Mouse (Mus musculus) heart, embryonic 16.5 days (tissue): Measurements from ENCODE around the gene Erg. TPM values are rescaled to one million over a fixed set of nuclear protein-coding genes. Genes with fewer than 3 reads are reported as not detected.

Experiments
- ATAC-seq: fragments of 200-750 bp; cut with Nextera tagmentation; replicated peaks from 2 replicates; pipeline ENCODE4 v1.8.0; 2017; ENCODE audit warnings: moderate number of reproducible peaks; ENCODE audit not compliant: insufficient read depth, low FRiP score; ENCODE audit errors: extremely low read depth
- H3K27ac ChIP-seq: fragments of 300-500 bp; sonication (generic); 2 replicates; pipeline ENCODE4 v1.5.1; 2014; ENCODE audit warnings: mild to moderate bottlenecking, low read length, control low read depth, moderate library complexity
- H3K27me3 ChIP-seq: fragments of 300-500 bp; sonication (generic); 2 replicates; pipeline ENCODE4 v1.6.1; 2014; ENCODE audit warnings: low read length, mixed read lengths; ENCODE audit not compliant: control insufficient read depth, insufficient read depth
- H3K36me3 ChIP-seq: fragments of 300-500 bp; sonication (generic); 2 replicates; pipeline ENCODE4 v1.6.1; 2014; ENCODE audit not compliant: control insufficient read depth, insufficient read depth
- H3K4me1 ChIP-seq: fragments of 300-500 bp; sonication (generic); 2 replicates; pipeline ENCODE4 v1.6.1; 2014; ENCODE audit warnings: low read length, mixed read lengths; ENCODE audit not compliant: control insufficient read depth, insufficient read depth
- H3K4me2 ChIP-seq: fragments of 300-500 bp; sonication (generic); 2 replicates; pipeline ENCODE4 v1.6.1; 2014; ENCODE audit warnings: low read depth, mild to moderate bottlenecking, control low read depth, low read length
- H3K4me3 ChIP-seq: fragments of 300-500 bp; sonication (generic); 2 replicates; pipeline ENCODE4 v1.5.1; 2014; ENCODE audit warnings: mild to moderate bottlenecking, control low read depth, low read length
- H3K9ac ChIP-seq: fragments of 300-500 bp; sonication (generic); 2 replicates; pipeline ENCODE4 v1.6.1; 2014; ENCODE audit warnings: low read length, control low read depth
- H3K9me3 ChIP-seq: fragments of 300-500 bp; sonication (generic); replicated peaks from 2 replicates; pipeline ENCODE4 v1.6.1; 2016; ENCODE audit warnings: low read length; ENCODE audit not compliant: control insufficient read depth
- WGBS: fragments of 180-500 bp; shearing (Covaris S2); extraction: QIAGEN DNeasy Blood & Tissue Kit; methylation state at CpG from one replicate; pipeline ENCODE4 v1.1.7; 2014; 5-methylcytosine and 5-hydroxymethylcytosine counted together
- polyA plus RNA-seq: library from polyadenylated mRNA; unstranded; fragments of >200 nt; fragmentation: Nextera tagmentation; extraction: Ambion mirVana; gene quantifications from 2 replicates; pipeline ENCODE4 v1.2.1, GENCODE M21; 2015

Gene Erg
- polyA plus RNA-seq, 1 experiment from 2014 or later = 6.8 TPM

GRCm38 (mm10) chr16:95388292-95388691 is 198.1 kb downstream of the Erg start:
- Histone ChIP-seq H3K4me3 (no peak overlapping the region), H3K4me2 (no peak overlapping the region), H3K27ac (no peak overlapping the region), H3K9ac (no peak overlapping the region), H3K36me3 (peaks cover 6% of the 10 kb centered on the region; the same call in 1 of the 2 replicates), H3K4me1 (peaks cover 12% of the 10 kb centered on the region), H3K9me3 (peaks cover 5% of the 10 kb centered on the region), H3K27me3 (no peaks in the 10 kb centered on the region)
- WGBS = 88% methylated on average over 5 of the region's 5 CpGs
- no peak for ATAC-seq

DNA sequence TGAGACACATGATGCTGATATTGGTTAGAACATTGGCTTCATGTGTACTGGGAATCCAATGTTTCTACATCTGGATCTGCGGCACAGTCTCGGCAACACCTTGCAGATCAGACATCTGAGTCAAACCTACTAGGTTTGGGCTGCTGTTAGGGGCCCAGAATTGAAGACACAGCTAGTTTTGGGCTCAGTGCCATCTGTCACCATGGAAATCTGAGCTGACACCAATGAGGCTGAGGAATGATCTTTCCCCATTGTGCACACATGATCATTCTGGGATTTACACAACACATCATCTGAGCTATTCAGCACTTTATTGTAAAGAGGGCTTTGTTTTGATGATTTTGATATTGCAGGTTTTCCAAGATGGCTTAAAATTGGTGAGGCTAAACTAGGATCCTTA is 199.4 kb downstream of the Erg start:
- H3K27me3 ChIP-seq = no peaks in the 10 kb centered on the region
- H3K9ac ChIP-seq = no peak overlapping the region
- peaks cover 16% of the 10 kb centered on the region for H3K4me1 ChIP-seq
- H3K36me3 ChIP-seq = peaks cover 6% of the 10 kb centered on the region; the same call in 1 of the 2 replicates
- no peak overlapping the region for H3K4me2 ChIP-seq
- no peak overlapping the region for H3K4me3 ChIP-seq
- no peak for ATAC-seq
- 97% methylated on average over 2 of the region's 2 CpGs for WGBS
- no peak overlapping the region for H3K27ac ChIP-seq
- peaks cover 5% of the 10 kb centered on the region for H3K9me3 ChIP-seq

GRCm38 (mm10) chr16:95385299-95385973 is 201.0 kb downstream of the Erg start:
- Histone ChIP-seq H3K4me3 (no peak overlapping the region), H3K9ac (0 out of 2 replicates have a peak overlapping the region, but pooled peaks have one; percentile 1), H3K27ac (peak overlapping the region; percentile 57), H3K9me3 (peaks cover 5% of the 10 kb centered on the region), H3K4me2 (no peak overlapping the region), H3K27me3 (no peaks in the 10 kb centered on the region), H3K4me1 (peaks cover 19% of the 10 kb centered on the region), H3K36me3 (peaks cover 6% of the 10 kb centered on the region; the same call in 1 of the 2 replicates)
- peak; percentile 59; the same call in 1 of the 2 replicates for ATAC-seq
- WGBS = 66% methylated on average over 7 of the region's 7 CpGs

- H3K9me3 ChIP-seq = peaks cover 5% of the 10 kb centered on the region
- ATAC-seq = no peak
- WGBS = 86% methylated on average over 9 of the region's 9 CpGs
These were observed 201.7 kb downstream of the Erg start for GRCm38 (mm10) chr16:95384590-95385148.

DNA sequence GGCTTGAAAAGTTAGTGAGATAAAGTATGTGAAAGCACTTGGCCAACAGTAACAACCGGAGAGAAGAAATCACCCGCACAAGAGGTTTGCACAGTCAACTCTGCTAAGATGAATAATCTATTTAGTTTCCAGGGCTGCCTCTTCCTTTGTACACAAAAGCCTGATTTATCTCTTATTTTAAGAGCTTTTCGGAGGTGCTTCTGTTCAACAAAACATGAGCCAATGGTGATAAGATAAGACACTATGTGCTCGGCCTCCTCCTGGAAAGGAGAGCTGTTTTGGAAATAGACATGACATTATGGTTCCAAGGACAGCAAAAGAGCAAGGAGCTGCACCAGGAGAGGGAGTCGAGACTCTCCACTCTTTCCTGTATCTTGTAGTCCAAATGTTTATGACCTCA is 204.1 kb downstream of the Erg start:
- Histone ChIP-seq H3K4me2 (no peak overlapping the region), H3K9ac (no peak overlapping the region), H3K36me3 (peaks cover 6% of the 10 kb centered on the region; the same call in 1 of the 2 replicates), H3K9me3 (peaks cover 5% of the 10 kb centered on the region), H3K4me1 (peaks cover 19% of the 10 kb centered on the region), H3K27ac (peak overlapping the region; percentile 38), H3K4me3 (no peak overlapping the region), H3K27me3 (no peaks in the 10 kb centered on the region)
- peak; percentile 66 for ATAC-seq
- 12% methylated on average over 5 of the region's 5 CpGs for WGBS

More at GRCm38 (mm10) chr16:95384590-95385148, 201.7 kb downstream of the Erg start:
- H3K36me3 ChIP-seq = peaks cover 6% of the 10 kb centered on the region; the same call in 1 of the 2 replicates
- no peak overlapping the region for H3K9ac ChIP-seq
- H3K4me1 ChIP-seq = peaks cover 19% of the 10 kb centered on the region
- no peak overlapping the region for H3K4me3 ChIP-seq
- H3K4me2 ChIP-seq = no peak overlapping the region
- peak overlapping the region; percentile 57 for H3K27ac ChIP-seq
- H3K27me3 ChIP-seq = no peaks in the 10 kb centered on the region

GRCm38 (mm10) chr16:95376834-95377233 is 209.6 kb downstream of the Erg start:
- Histone ChIP-seq H3K4me2 (no peak overlapping the region), H3K9ac (no peak overlapping the region), H3K4me1 (peaks cover 27% of the 10 kb centered on the region), H3K9me3 (no peaks in the 10 kb centered on the region), H3K36me3 (no peaks in the 10 kb centered on the region), H3K27ac (peak overlapping the region; percentile 18; the same call in 1 of the 2 replicates), H3K27me3 (no peaks in the 10 kb centered on the region), H3K4me3 (no peak overlapping the region)
- WGBS = 76% methylated on average over 7 of the region's 7 CpGs
- ATAC-seq = no peak

- H3K4me3 ChIP-seq = no peak overlapping the region
- H3K4me1 ChIP-seq = peaks cover 24% of the 10 kb centered on the region
- no peaks in the 10 kb centered on the region for H3K27me3 ChIP-seq
- no peaks in the 10 kb centered on the region for H3K36me3 ChIP-seq
- no peak overlapping the region; the same call in 1 of the 2 replicates for H3K9ac ChIP-seq
- no peaks in the 10 kb centered on the region for H3K9me3 ChIP-seq
- H3K27ac ChIP-seq = peak overlapping the region; percentile 68
- WGBS = 19% methylated on average over 11 of the region's 11 CpGs
- peak; percentile 79 for ATAC-seq
- H3K4me2 ChIP-seq = no peak overlapping the region
These were observed 210.0 kb downstream of the Erg start for GRCm38 (mm10) chr16:95376364-95376763.

DNA sequence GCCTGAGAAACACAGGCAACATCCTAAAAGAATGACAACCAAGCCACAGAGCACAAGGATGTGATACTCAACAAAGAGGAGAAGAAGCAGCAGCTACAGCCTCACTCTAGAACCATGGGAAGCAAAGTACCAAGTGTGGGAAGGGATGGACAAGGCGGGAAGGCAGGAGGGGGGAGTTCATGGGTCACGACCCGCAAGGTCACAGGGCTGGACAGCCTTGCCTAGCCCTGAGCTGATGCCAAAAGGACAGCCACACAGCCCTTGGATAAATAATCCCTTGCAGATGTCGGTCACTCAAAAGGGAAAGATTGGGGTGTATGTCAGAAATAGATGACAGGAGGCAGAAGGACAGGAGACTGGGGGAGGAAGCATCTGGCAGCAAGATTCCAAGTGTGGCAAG is 211.7 kb downstream of the Erg start:
- no peak overlapping the region for H3K9ac ChIP-seq
- H3K36me3 ChIP-seq = no peaks in the 10 kb centered on the region
- H3K9me3 ChIP-seq = no peaks in the 10 kb centered on the region
- ATAC-seq = no peak
- no peak overlapping the region for H3K27ac ChIP-seq
- WGBS = 77% methylated on average over 4 of the region's 4 CpGs
- H3K4me2 ChIP-seq = no peak overlapping the region
- H3K4me3 ChIP-seq = no peak overlapping the region
- H3K4me1 ChIP-seq = peaks cover 24% of the 10 kb centered on the region
- H3K27me3 ChIP-seq = no peaks in the 10 kb centered on the region

DNA sequence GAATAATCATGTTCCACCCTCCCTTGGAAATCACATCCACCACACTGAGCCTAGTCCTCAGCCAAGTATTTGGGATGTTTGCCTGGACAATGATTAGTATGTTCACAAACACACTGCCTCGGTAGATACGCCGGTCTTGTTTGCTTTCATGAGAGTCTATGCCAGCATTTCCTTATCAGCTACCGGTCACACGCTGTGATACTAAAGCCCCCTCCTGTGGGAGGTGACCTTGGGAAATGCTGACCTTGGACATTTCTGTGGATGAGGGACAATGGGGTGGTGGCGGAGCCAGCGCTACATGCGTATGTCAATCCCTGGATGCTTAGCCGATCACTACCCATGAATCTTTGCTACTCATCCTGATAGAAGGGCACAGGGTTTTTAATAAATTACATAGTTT is 213.4 kb downstream of the Erg start:
- H3K4me2 ChIP-seq = no peak overlapping the region
- H3K9me3 ChIP-seq = no peaks in the 10 kb centered on the region
- H3K4me1 ChIP-seq = peaks cover 24% of the 10 kb centered on the region
- 57% methylated on average over 9 of the region's 9 CpGs for WGBS
- H3K4me3 ChIP-seq = no peak overlapping the region
- peak; percentile 34; the same call in 1 of the 2 replicates for ATAC-seq
- no peak overlapping the region for H3K9ac ChIP-seq
- H3K27me3 ChIP-seq = no peaks in the 10 kb centered on the region
- no peaks in the 10 kb centered on the region for H3K36me3 ChIP-seq
- H3K27ac ChIP-seq = no peak overlapping the region
